ENCODE assay signal across 11 mouse cellular contexts in the genomic region with DNA sequence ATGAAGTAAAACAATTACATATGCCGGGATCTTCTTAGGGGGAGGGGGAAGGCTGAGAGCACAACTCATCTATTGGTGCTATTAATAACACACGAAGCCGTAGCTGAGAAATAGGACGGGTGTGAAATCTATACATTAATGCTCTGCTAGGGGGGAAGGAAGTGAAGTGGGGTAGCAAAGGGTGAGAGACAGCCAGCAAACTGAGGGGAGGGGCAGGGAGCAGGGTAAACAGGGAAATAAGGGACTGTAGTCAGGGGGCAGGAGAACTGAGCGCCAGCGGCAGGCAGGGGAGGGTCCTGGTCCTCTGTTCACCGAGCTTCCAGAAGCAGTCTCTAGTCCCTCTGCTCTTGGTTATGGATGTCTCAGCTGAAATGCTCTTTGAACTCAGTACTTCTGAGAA. TPM values are rescaled to one million over a fixed set of nuclear protein-coding genes. Genes with fewer than 3 reads are reported as not detected.
DNase-seq lines count a peak whose midpoint lies in the region; ATAC-seq and TF ChIP-seq lines count a peak whose summit lies in the region.
"Had no signal": no experiment of that assay in that cellular context is flagged by ENCODE, and none has a peak within 500 bp of the region (broad histone marks: within the 10 kb centered on the region; RNA-seq: fewer than 3 reads in every experiment).

No protein-coding gene starts in this region.

- H3K27ac ChIP-seq in heart, embryonic 15.5 days = no peak overlapping the region
- H3K27ac ChIP-seq in spleen, adult 2 months (ENCODE audit: insufficient read depth, low read length) = peak overlapping the region; percentile 94
- no peak overlapping the region for H3K27ac ChIP-seq in liver, embryonic 15.5 days (replicated peaks)

- ATAC-seq in heart, embryonic 15.5 days (replicated peaks; ENCODE audit: insufficient number of reproducible peaks, insufficient read depth, low FRiP score, low read depth) = no peak
- ATAC-seq in liver, embryonic 15.5 days (ENCODE audit: insufficient read depth) = no peak

- H3K36me3 ChIP-seq in heart, embryonic 15.5 days = no peaks in the 10 kb centered on the region
- no peaks in the 10 kb centered on the region for H3K36me3 ChIP-seq in spleen, adult 2 months (ENCODE audit: control insufficient read depth, insufficient read depth, low read length)
- H3K36me3 ChIP-seq in liver, embryonic 15.5 days (replicated peaks) = no peaks in the 10 kb centered on the region

- TF ChIP-seq CTCF in spleen, adult 2 months (IDR thresholded peaks at IDR 0.05; ENCODE audit: extremely low read depth, insufficient read depth, insufficient read length, insufficient replicate concordance) = no peak

- no peak for TF ChIP-seq POLR2A in spleen, adult 2 months (IDR thresholded peaks at IDR 0.05; ENCODE audit: low read depth, low read length)

- DNase-seq in heart, adult 9 months (ENCODE audit: low spot score in 2 of 2) = no peak
- no peak for DNase-seq in spleen, adult 2 months (ENCODE audit: low read depth in 1 of 2, low spot score in 2 of 2)
- no peak for DNase-seq in spleen, adult 18-20 months
- peak; percentile 47 for DNase-seq in thymus, postnatal 4 days
- no peak for DNase-seq in gastrocnemius, postnatal 36 days
- DNase-seq in ovary, postnatal 10 days (ENCODE audit: low spot score) = no peak
- DNase-seq: kidney, adult 9 months; right cerebral cortex, postnatal 4 days had no signal

- H3K4me2 ChIP-seq in heart, embryonic 15.5 days = peak overlapping the region; percentile 73
- peak overlapping the region; percentile 80 for H3K4me2 ChIP-seq in liver, embryonic 15.5 days

- H3K27me3 ChIP-seq in heart, embryonic 15.5 days = no peaks in the 10 kb centered on the region
- H3K27me3 ChIP-seq in spleen, adult 2 months (ENCODE audit: control insufficient read depth, insufficient read depth, low read length) = no peaks in the 10 kb centered on the region
- H3K27me3 ChIP-seq in liver, embryonic 15.5 days = peaks cover 11% of the 10 kb centered on the region; the same call in 1 of the 2 replicates

- no peak overlapping the region for H3K4me3 ChIP-seq in heart, embryonic 15.5 days
- H3K4me3 ChIP-seq in spleen, adult 2 months (ENCODE audit: extremely low read depth, insufficient read depth, insufficient read length) = no peak overlapping the region; the same call in 1 of the 2 replicates
- peak overlapping the region; percentile 55; the same call in 1 of the 2 replicates for H3K4me3 ChIP-seq in liver, embryonic 15.5 days (replicated peaks)

- H3K9me3 ChIP-seq in heart, embryonic 15.5 days (replicated peaks) = no peaks in the 10 kb centered on the region
- H3K9me3 ChIP-seq in liver, embryonic 15.5 days (replicated peaks) = no peaks in the 10 kb centered on the region
- H3K9me3 ChIP-seq: G1E had no signal

- 33% methylated on average over 7 of the region's 7 CpGs for WGBS in heart, embryonic 15.5 days
- WGBS in spleen, adult 2 months = 8% methylated on average over 7 of the region's 7 CpGs
- 7% methylated on average over 7 of the region's 7 CpGs for WGBS in liver, embryonic 15.5 days (ENCODE audit: insufficient replicate concordance)

- H3K4me1 ChIP-seq in heart, embryonic 15.5 days (replicated peaks) = peaks cover 20% of the 10 kb centered on the region
- H3K4me1 ChIP-seq in spleen, adult 2 months (ENCODE audit: control insufficient read depth, insufficient read depth, insufficient read length) = peaks cover 23% of the 10 kb centered on the region
- H3K4me1 ChIP-seq in liver, embryonic 15.5 days (replicated peaks) = peaks cover 56% of the 10 kb centered on the region

- H3K9ac ChIP-seq in heart, embryonic 15.5 days = no peak overlapping the region
- H3K9ac ChIP-seq in liver, embryonic 15.5 days = no peak overlapping the region

- intact Hi-C loops in gastrocnemius, postnatal 36 days (cut with DNase I) = no loop called here

RNA-seq across cellular contexts. Expression of gene Yy1, which starts 25.9 kb away (rescaled TPM):
- 10.5 and 13.1 TPM in 2 replicates for polyA plus RNA-seq in heart, embryonic 15.5 days (2015; fragmentation: Nextera tagmentation; extraction: Ambion mirVana)
- polyA plus RNA-seq in spleen, adult 2 months (2012; rRNA removed) = 15.2 and 21.0 TPM in 2 replicates
- polyA plus RNA-seq in liver, embryonic 15.5 days (2015; fragmentation: Nextera tagmentation; extraction: Ambion mirVana) = 7.6 and 8.8 TPM in 2 replicates
- 10 to 100 TPM; 24.6 to 28.5 TPM for total RNA-seq in gastrocnemius, postnatal 36 days (2021)
